Mouse (Mus musculus): Measurements from ENCODE around the gene Abcc9. TPM values are rescaled to one million over a fixed set of nuclear protein-coding genes. Genes with fewer than 3 reads are reported as not detected.

Gene Abcc9
- polyA plus RNA-seq, 1 experiment = not detected

DNA sequence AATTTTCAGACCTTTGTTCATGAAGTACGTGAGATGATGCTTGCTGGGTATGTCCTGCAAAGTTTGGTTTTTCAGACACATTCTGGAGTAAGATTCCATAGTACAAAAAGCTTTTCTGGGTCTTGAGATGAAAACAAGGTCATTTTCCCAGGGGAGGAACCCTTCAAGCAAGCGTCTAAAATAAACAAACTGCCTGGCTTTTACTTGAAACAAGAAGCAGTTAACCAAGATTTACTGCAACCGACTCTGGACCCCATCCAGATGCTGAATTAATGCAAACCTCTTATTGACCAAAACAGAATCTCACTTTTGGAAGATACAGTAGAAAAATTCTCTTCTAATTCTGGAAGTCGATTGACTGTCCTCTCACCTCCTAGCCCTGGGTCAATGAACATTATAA, 151.2 kb downstream of the Abcc9 start:
- TF ChIP-seq GATA1 (IDR thresholded peaks at IDR 0.05; ENCODE audit: low read length) = no peak

GRCm38 (mm10) chr6:142548377-142548776, 153.7 kb downstream of the Abcc9 start:
- no peak for TF ChIP-seq GATA1 (IDR thresholded peaks at IDR 0.05; ENCODE audit: low read length)

- no peak for TF ChIP-seq GATA1 (IDR thresholded peaks at IDR 0.05; ENCODE audit: low read length)
Observed at GRCm38 (mm10) chr6:142545132-142545531, 157.0 kb downstream of the Abcc9 start.

DNA sequence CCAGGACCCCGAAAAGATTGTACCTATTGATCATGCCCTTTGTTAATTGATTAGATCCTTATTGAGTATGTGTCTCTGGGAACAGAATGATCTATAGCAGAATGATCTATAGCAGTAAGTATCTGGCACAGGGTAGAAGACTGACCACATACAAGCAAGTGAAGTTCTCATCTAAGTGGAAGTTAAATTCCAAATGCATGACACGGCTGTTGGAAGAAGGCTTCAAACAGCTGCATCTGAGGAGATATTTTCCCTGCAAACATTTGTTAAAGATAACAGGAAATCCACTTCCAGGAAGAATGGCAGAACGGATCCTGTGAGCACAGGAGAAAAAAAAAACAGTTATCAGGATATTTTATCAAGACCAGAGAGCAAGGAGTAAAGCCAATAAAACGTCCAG, 158.5 kb downstream of the Abcc9 start:
- TF ChIP-seq GATA1 (IDR thresholded peaks at IDR 0.05; ENCODE audit: low read length) = no peak

GRCm38 (mm10) chr6:142542800-142543175, 159.3 kb downstream of the Abcc9 start:
- no peak for TF ChIP-seq GATA1 (IDR thresholded peaks at IDR 0.05; ENCODE audit: low read length)

DNA sequence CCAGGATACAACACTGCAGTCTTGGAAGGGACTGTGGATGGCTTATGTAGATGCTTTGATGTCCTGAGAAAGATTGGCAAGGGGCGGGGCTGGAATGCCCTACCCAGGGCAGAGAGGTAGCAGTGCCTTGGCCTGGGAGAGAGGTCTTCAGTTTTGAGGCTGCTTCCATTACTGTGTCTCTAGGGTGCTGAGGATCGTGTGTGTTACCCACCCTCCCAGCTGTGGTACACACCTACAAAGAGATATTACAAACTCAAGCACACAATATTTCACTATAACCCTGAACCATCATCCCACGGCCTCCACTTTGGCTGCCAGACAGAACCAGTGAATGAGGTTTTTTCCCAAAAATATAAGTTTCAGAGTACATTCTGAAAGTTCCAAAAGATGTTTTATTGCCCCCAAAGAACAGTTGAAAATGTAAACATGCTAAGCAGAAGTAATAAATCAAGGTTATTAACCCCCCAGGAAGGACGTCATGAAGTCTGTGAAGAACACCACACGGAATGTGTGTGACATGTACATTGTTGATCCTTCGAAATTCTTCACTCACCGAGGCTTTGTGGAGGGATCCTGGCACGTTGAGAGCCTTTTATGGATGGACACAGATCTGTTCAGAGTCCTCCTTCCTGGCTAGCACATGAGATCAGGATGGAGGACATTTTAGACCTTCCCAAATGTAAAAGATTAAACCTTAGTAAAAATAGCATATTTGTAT, 159.9 kb downstream of the Abcc9 start:
- TF ChIP-seq GATA1 (IDR thresholded peaks at IDR 0.05; ENCODE audit: low read length) = no peak

GRCm38 (mm10) chr6:142540561-142541160, 161.5 kb downstream of the Abcc9 start:
- TF ChIP-seq GATA1 (IDR thresholded peaks at IDR 0.05; ENCODE audit: low read length) = no peak

GRCm38 (mm10) chr6:142540131-142540530, 162.0 kb downstream of the Abcc9 start:
- no peak for TF ChIP-seq GATA1 (IDR thresholded peaks at IDR 0.05; ENCODE audit: low read length)

DNA sequence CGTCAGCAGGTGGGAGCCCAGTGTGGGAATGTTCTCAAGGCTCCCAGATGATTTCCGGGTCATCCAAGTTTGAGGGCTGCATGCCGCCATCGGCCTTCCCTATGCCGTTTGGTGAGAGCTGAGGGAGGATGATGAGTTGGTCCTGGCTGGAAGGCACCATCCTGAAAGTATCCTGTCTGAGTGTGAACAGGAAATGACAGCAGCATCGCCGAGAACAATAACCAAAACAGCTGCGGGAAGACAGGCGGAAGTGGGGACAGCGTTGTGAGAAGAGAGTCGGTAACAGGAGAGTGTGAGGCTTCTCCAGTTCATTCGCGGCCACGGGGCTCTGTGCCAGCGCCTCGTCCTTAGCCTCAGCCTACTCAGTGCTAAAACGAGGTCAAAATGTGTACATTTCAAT, 163.6 kb downstream of the Abcc9 start:
- no peak for TF ChIP-seq GATA1 (IDR thresholded peaks at IDR 0.05; ENCODE audit: low read length)

Other genes with a start within 250 kb of the Abcc9 start
- not detected in 2 replicates for gene Gys2, start 229.2 kb downstream of the Abcc9 start, polyA plus RNA-seq (2012)
- not detected in 2 replicates for gene Ldhb, start 194.4 kb downstream of the Abcc9 start, polyA plus RNA-seq (2012)
- gene Kcnj8, start 130.7 kb downstream of the Abcc9 start, polyA plus RNA-seq (2012) = not detected in 2 replicates
- 74.5 and 94.5 TPM in 2 replicates for gene Cmas, start 54.4 kb upstream of the Abcc9 start, polyA plus RNA-seq (2012)
- gene Sult6b2, start 102.2 kb upstream of the Abcc9 start, polyA plus RNA-seq (2012) = not detected in 2 replicates

Data from G1E-ER4 (cell line).